ENCODE assay signal across 18 mouse cellular contexts in genomic region chr14:20850498-20850897, GRCm38 (mm10).
"Had no signal": no experiment of that assay in that cellular context is flagged by ENCODE, and none has a peak within 500 bp of the region (broad histone marks: within the 10 kb centered on the region; RNA-seq: fewer than 3 reads in every experiment).

No protein-coding gene starts in this region.

- H3K4me1 ChIP-seq: midbrain, embryonic 13.5 days; neural tube, embryonic 13.5 days; stomach, embryonic 15.5 days had no signal

- H3K4me3 ChIP-seq: left cerebral cortex, adult 2 months; liver, embryonic 13.5 days; megakaryocyte, embryonic 14.5 days; midbrain, embryonic 10.5 days; midbrain, embryonic 13.5 days; myocyte; neural tube, embryonic 13.5 days; stomach, embryonic 15.5 days had no signal

- H3K9me3 ChIP-seq: liver, embryonic 13.5 days; megakaryocyte, embryonic 14.5 days; midbrain, embryonic 10.5 days; midbrain, embryonic 13.5 days; neural tube, embryonic 13.5 days; stomach, embryonic 15.5 days had no signal

- ATAC-seq: inflammation-experienced regulatory T-cells, adult 6 months; intestine, embryonic 16.5 days; midbrain, embryonic 13.5 days; midbrain, embryonic 16.5 days had no signal

- H3K27ac ChIP-seq: left cerebral cortex, adult 2 months; liver, embryonic 13.5 days; midbrain, embryonic 10.5 days; midbrain, embryonic 13.5 days; neural tube, embryonic 13.5 days; stomach, embryonic 15.5 days had no signal

- H3K9ac ChIP-seq: liver, embryonic 13.5 days; midbrain, embryonic 13.5 days; neural tube, embryonic 13.5 days; stomach, embryonic 15.5 days had no signal

- H3K27me3 ChIP-seq: liver, embryonic 13.5 days; midbrain, embryonic 13.5 days; neural tube, embryonic 13.5 days; stomach, embryonic 15.5 days had no signal

- DNase-seq: layer of hippocampus, postnatal 36 days; liver, embryonic 13.5 days; lung, adult 2 months; retina, postnatal 1 day; right cerebral cortex, postnatal 25 days; spleen, adult 18-20 months; thymus, adult 18-20 months; thymus, postnatal 4 days had no signal

- H3K4me2 ChIP-seq: liver, embryonic 13.5 days; midbrain, embryonic 13.5 days; neural tube, embryonic 13.5 days; stomach, embryonic 15.5 days had no signal

- H3K36me3 ChIP-seq: liver, embryonic 13.5 days; midbrain, embryonic 10.5 days; midbrain, embryonic 13.5 days; neural tube, embryonic 13.5 days; stomach, embryonic 15.5 days had no signal
